Mouse (Mus musculus): ENCODE data around the gene Sfxn2.

Gene Sfxn2

DNA sequence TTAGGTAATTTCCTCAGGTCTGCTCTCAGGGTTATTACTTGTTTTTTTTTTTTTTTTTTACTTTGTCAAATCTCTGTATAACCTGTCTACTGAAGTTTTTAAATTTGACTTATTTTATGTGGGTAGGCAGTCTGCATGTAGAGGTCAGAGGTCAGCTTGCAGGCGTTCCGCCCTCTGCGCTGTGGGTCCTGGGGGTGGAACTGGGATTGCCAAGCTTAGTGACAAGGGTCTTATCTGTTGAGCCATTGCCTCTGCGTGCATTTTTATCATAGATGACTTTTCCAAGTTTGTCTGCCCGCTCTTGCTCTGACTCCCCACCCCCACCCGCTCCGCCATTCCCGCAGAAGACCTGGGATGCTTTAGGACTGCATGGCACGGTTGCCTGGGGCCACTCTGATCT lies 62.6 kb downstream of the Sfxn2 start:
- DNase-seq = no peak

GRCm38 (mm10) chr19:46637598-46637997 lies 64.4 kb downstream of the Sfxn2 start:
- DNase-seq = no peak

DNA sequence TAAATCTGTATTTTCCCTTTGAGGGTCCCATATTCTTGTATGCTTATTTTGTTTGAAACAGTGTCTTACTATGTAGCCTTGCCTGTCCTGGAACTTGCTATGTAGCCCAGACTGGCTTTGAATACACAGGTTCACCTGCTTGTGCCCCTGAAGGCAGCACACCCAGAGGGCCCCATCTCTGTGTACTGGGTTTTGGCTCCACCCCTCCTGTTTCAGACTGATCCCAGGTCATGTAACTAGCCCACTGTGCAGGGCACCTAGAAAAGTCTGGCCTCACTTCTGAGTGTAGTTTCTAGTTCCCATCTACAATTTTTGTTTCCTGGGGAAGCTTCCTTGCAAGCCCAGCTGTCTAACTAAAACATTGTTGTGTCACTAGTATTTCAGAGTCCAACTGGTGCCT lies 65.9 kb downstream of the Sfxn2 start:
- DNase-seq = no peak

DNA sequence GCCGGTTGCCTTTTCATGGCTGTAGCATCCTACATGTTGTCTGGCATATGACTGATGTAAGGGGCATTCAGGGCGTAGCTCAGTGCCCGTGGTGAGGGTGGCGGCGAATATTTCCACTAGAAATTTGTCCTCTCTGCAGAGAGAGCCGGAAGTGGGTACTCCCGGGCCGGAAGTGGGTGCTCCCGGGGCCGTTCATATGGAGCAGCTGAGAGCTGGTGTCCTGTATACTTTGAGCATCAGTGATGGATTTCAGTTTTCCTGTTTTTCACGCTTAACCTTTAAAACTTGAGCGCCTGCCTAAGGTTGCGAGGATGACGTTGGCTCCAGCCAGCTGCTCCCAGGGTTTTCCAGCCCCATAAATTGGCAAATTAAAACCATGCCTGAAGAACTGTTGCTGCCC lies 66.3 kb downstream of the Sfxn2 start:
- DNase-seq = no peak

DNA sequence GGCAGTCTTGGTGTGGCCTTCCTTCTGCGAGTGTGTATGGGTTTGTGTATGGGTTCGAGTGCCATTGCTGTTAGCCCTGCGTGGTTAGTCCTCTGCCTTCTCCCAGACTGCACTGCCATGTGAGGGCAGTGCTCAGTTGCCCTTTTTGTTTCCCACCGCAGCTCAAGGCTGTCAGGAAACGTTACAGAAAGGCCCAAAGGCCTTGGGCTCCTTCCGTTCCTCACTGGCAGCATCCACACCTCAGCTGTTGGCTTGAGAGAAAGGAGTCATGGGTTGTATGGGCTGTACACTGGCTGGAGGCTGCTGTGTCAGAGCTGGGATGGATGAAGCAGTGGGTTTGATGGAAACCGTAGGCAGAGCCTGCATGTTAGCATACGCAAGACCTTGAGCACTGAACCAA lies 67.6 kb downstream of the Sfxn2 start:
- no peak for DNase-seq

GRCm38 (mm10) chr19:46641420-46642085 lies 68.4 kb downstream of the Sfxn2 start:
- no peak for DNase-seq

- DNase-seq = no peak
Measured at GRCm38 (mm10) chr19:46642136-46642753, 69.1 kb downstream of the Sfxn2 start.

- DNase-seq = peak in 1 of 2 experiments; percentile 44
Measured at GRCm38 (mm10) chr19:46643236-46643635, 70.1 kb downstream of the Sfxn2 start.

DNA sequence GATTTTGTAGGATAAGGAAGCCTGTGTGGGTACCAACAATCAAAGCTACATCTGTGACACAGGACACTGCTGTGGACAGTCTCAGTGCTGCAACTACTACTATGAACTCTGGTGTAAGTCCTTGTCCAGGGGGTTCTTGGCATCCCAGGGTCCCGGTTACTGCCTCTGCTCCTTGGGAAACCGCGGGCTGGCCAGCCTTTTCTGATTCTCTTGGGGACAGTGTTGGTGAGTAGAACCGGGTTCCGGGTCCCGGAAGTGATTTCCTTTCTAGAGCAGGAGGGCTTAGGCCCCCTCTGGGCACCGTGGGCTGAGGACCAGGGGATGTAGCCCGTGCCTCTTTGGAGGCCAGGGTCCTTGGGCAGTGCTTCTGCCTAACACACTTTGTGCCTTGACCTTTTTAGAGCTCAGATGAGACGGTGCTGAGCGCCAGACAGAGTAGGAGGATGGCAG lies 71.2 kb downstream of the Sfxn2 start:
- DNase-seq = no peak

GRCm38 (mm10) chr19:46644793-46645602 lies 71.8 kb downstream of the Sfxn2 start:
- peak in 1 of 2 experiments; percentile 40 for DNase-seq

GRCm38 (mm10) chr19:46646041-46646481 lies 72.9 kb downstream of the Sfxn2 start:
- DNase-seq = no peak

DNA sequence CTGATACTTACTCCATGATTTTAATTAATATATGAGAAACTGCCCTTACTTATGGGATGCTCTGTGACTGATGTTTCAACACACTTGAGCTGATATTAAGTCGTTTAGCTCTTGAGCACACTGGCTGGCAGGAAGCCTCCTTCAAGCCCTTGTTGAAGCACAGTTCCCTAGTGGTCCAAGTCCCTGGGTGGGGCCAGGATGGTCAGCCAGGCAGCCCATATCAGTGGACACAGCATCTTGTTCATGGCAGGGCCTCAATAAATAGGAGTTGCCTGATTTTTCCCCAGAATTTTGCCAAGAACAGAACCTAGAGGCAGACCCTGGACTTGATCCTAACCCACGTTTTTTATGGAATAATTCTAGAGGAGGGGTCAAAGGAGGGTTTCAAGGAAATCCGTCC lies 74.1 kb downstream of the Sfxn2 start:
- no peak for DNase-seq
